Mouse (Mus musculus) neural tube, embryonic 15.5 days (tissue): ENCODE measurements around the gene Khdrbs1. TPM values are rescaled to one million over a fixed set of nuclear protein-coding genes. Genes with fewer than 3 reads are reported as not detected.
A peak's percentile ranks its signal among the peaks of the same experiment; 100 is the strongest.
"Not testable (repeated sequence)": the region's sequence is repeated elsewhere in the genome, so short reads cannot be mapped to it uniquely, and the experiment has no call there.

Source experiments
- ATAC-seq: fragments of 200-750 bp; cut with Nextera tagmentation; 2 replicates; pipeline ENCODE4 v1.8.0; 2017; ENCODE audit warnings: mild to moderate bottlenecking, moderate TSS enrichment, moderate library complexity; ENCODE audit not compliant: low FRiP score
- H3K27ac ChIP-seq: fragments of 300-500 bp; sonication (generic); replicated peaks from 2 replicates; pipeline ENCODE4 v1.5.1; 2015; ENCODE audit warnings: mild to moderate bottlenecking, inconsistent platforms
- H3K27me3 ChIP-seq: fragments of 300-500 bp; sonication (generic); replicated peaks from 2 replicates; pipeline ENCODE4 v1.6.1; 2015; ENCODE audit warnings: inconsistent platforms
- H3K36me3 ChIP-seq: fragments of 300-500 bp; sonication (generic); 2 replicates; pipeline ENCODE4 v1.6.1; 2015; ENCODE audit warnings: inconsistent platforms
- H3K4me1 ChIP-seq: fragments of 300-500 bp; sonication (generic); 2 replicates; pipeline ENCODE4 v1.6.1; 2015; ENCODE audit warnings: inconsistent platforms
- H3K4me2 ChIP-seq: fragments of 300-500 bp; sonication (generic); 2 replicates; pipeline ENCODE4 v1.6.1; 2015; ENCODE audit warnings: inconsistent platforms, mild to moderate bottlenecking, moderate library complexity
- H3K4me3 ChIP-seq: fragments of 300-500 bp; sonication (generic); replicated peaks from 2 replicates; pipeline ENCODE4 v1.5.1; 2015; ENCODE audit warnings: mild to moderate bottlenecking, inconsistent platforms
- H3K9ac ChIP-seq: fragments of 300-500 bp; sonication (generic); replicated peaks from 2 replicates; pipeline ENCODE4 v1.6.1; 2015; ENCODE audit warnings: mild to moderate bottlenecking, inconsistent platforms
- H3K9me3 ChIP-seq: fragments of 300-500 bp; sonication (generic); replicated peaks from 2 replicates; pipeline ENCODE4 v1.6.1; 2016; ENCODE audit warnings: inconsistent platforms
- WGBS: fragments of 180-500 bp; shearing (Covaris S2); methylation state at CpG from one replicate; pipeline ENCODE4 v1.1.7; 2015; ENCODE audit warnings: mixed read lengths; 5-methylcytosine and 5-hydroxymethylcytosine counted together
- polyA plus RNA-seq: library from polyadenylated mRNA; unstranded; fragments of >200 nt; fragmentation: Nextera tagmentation; extraction: Ambion mirVana; gene quantifications from 2 replicates; pipeline ENCODE4 v1.2.1, GENCODE M21; 2015

Gene Khdrbs1
- polyA plus RNA-seq, 1 experiment from 2014 or later, result 105 TPM

- Histone ChIP-seq H3K9me3 (no peaks in the 10 kb centered on the region), H3K4me3 (peak overlapping the region; percentile 93), H3K27ac (peak overlapping the region; percentile 96), H3K27me3 (no peaks in the 10 kb centered on the region), H3K9ac (peak overlapping the region; percentile 99), H3K4me1 (peaks cover 37% of the 10 kb centered on the region), H3K36me3 (no peaks in the 10 kb centered on the region), H3K4me2 (peak overlapping the region; percentile 73)
- peak; percentile 57 for ATAC-seq
- WGBS, result under 1% methylated on average over 16 of the region's 34 CpGs
Observed at GRCm38 (mm10) chr4:129741974-129742231, 200 bp downstream of the Khdrbs1 start.

DNA sequence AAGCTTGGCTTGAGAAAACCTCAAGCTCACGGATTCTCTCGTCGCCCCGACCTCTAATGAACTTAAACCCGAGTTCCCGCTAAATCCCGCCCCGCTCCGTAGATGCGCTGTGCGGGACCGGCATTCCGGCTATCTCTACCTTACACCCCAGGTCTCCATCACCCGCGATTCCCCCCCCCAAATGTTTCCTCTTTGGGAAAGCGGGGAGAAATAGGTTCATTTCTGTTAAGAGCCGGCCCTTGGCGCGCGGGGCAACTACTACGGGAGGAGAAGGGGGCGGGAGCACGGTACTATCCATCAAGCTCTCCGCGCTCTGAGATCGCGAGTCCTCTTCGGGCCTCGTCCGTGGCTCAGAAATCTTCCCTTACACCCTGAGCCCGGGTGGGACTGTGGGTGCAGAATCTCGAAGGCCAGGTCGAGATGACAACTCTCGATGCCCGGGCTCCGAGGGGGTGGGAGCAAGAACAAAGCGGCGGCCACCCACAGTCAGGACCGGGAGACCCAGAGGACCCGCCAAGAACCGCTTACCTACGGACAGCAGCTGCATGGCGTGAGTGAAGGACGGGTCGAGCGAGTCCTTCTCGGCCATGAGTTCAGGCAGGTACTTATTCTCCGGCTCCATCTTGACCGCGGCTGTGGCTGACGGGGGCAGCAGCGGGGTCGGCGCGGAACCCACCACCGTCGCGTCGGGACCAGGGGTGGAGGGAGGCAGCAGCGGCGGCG is 691 bp downstream of the Khdrbs1 start:
- Histone ChIP-seq H3K27me3 (no peaks in the 10 kb centered on the region), H3K4me1 (peaks cover 37% of the 10 kb centered on the region), H3K36me3 (no peaks in the 10 kb centered on the region), H3K27ac (peak overlapping the region; percentile 96), H3K9me3 (no peaks in the 10 kb centered on the region), H3K4me2 (peak overlapping the region; percentile 73), H3K4me3 (peak overlapping the region; percentile 93), H3K9ac (peak overlapping the region; percentile 99)
- under 1% methylated on average over 62 of the region's 62 CpGs for WGBS
- ATAC-seq, result peak; percentile 2; the same call in 1 of the 2 replicates

- Histone ChIP-seq H3K4me2 (peak overlapping the region; percentile 73), H3K27ac (no peak overlapping the region), H3K27me3 (no peaks in the 10 kb centered on the region), H3K9me3 (no peaks in the 10 kb centered on the region), H3K36me3 (no peaks in the 10 kb centered on the region), H3K4me3 (peak overlapping the region; percentile 93), H3K9ac (no peak overlapping the region; the same call in 1 of the 2 replicates), H3K4me1 (peaks cover 43% of the 10 kb centered on the region)
- no peak for ATAC-seq
- WGBS, result 73% methylated on average over 4 of the region's 4 CpGs
Observed at GRCm38 (mm10) chr4:129739111-129739645, 2.9 kb downstream of the Khdrbs1 start.

- Histone ChIP-seq H3K36me3 (no peaks in the 10 kb centered on the region), H3K27me3 (no peaks in the 10 kb centered on the region), H3K9me3 (no peaks in the 10 kb centered on the region), H3K4me3 (no peak overlapping the region), H3K4me2 (no peak overlapping the region), H3K9ac (no peak overlapping the region), H3K4me1 (peaks cover 49% of the 10 kb centered on the region), H3K27ac (no peak overlapping the region)
- no peak for ATAC-seq
- WGBS, result 97% methylated on average over 1 of the region's 1 CpGs
Observed at GRCm38 (mm10) chr4:129736173-129736572, 5.9 kb downstream of the Khdrbs1 start.

- H3K27me3 ChIP-seq, H3K27ac ChIP-seq, H3K9me3 ChIP-seq, H3K4me3 ChIP-seq, H3K4me2 ChIP-seq, H3K9ac ChIP-seq, ATAC-seq, H3K36me3 ChIP-seq: not testable (repeated sequence)
- 100% methylated on average over 3 of the region's 4 CpGs for WGBS
- H3K4me1 ChIP-seq, result peaks cover 47% of the 10 kb centered on the region
Observed at GRCm38 (mm10) chr4:129735485-129735884, 6.6 kb downstream of the Khdrbs1 start.

DNA sequence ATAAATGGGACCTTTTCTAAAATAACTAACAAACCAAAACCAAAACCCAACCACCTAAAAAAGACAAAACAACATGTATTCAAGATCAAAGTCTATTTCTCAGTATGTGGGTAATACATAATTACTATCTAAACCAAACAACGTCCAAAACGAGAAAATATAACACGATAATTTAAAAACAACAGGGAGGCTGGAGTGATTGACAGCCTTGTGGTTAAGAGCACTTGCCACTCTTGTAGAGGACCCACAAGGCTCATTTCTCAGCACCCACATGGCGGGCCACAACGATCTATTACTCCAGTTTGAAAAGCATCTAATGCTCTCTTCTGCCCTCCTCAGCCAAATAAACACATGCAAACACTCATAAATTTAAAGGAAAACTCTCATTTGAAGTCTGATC is 10.7 kb downstream of the Khdrbs1 start:
- peaks cover 17% of the 10 kb centered on the region for H3K36me3 ChIP-seq
- H3K27me3 ChIP-seq, result no peaks in the 10 kb centered on the region
- peaks cover 22% of the 10 kb centered on the region; the same call in 1 of the 2 replicates for H3K4me1 ChIP-seq
- no peak for ATAC-seq
- H3K9me3 ChIP-seq, result no peaks in the 10 kb centered on the region
- H3K4me2 ChIP-seq, result no peak overlapping the region
- H3K27ac ChIP-seq, result no peak overlapping the region
- WGBS, result 76% methylated on average over 5 of the region's 5 CpGs
- H3K4me3 ChIP-seq, result no peak overlapping the region
- no peak overlapping the region for H3K9ac ChIP-seq

GRCm38 (mm10) chr4:129716310-129716709 is 25.8 kb downstream of the Khdrbs1 start:
- H3K27me3 ChIP-seq, result no peaks in the 10 kb centered on the region
- no peak for ATAC-seq
- no peak overlapping the region for H3K4me2 ChIP-seq
- 89% methylated on average over 9 of the region's 9 CpGs for WGBS
- H3K9ac ChIP-seq, result no peak overlapping the region
- no peak overlapping the region for H3K4me3 ChIP-seq
- no peaks in the 10 kb centered on the region for H3K9me3 ChIP-seq
- H3K4me1 ChIP-seq, result no peaks in the 10 kb centered on the region
- H3K36me3 ChIP-seq, result peaks cover 81% of the 10 kb centered on the region
- H3K27ac ChIP-seq, result no peak overlapping the region

DNA sequence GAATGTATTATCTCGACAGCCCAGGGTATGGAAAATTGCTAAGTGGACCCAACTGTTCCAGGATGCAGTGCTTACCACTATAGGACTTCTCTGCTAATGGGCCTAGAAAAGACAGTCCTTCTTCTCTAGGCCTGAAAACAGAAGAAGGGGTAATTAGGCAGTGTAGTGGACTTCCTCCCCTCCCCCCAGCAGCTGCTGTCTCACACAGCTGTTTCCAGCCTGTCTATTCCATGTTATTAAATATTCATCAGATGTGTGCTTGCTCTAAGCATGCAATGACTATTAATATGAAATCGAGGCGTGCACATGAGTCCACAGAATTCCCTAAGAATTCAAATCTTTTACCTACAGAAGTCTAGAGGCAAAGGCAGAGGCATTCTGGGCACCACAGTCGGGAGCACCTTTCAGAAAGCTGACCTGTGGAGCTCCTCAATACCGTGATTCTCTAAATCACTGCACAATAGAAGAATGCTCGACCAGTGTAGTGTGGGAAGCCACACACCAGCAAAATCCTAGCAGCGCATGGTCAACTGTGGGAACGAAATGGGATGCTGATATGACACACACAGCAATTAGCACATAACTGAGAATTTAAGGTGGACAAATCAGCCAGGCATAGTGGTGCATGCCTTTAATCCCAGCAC is 32.5 kb downstream of the Khdrbs1 start:
- H3K4me3 ChIP-seq, result no peak overlapping the region
- peaks cover 75% of the 10 kb centered on the region for H3K36me3 ChIP-seq
- H3K4me1 ChIP-seq, result peaks cover 11% of the 10 kb centered on the region; the same call in 1 of the 2 replicates
- no peaks in the 10 kb centered on the region for H3K27me3 ChIP-seq
- WGBS, result 34% methylated on average over 8 of the region's 8 CpGs
- no peak for ATAC-seq
- peak overlapping the region; percentile 69 for H3K27ac ChIP-seq
- no peaks in the 10 kb centered on the region for H3K9me3 ChIP-seq
- no peak overlapping the region for H3K9ac ChIP-seq
- H3K4me2 ChIP-seq, result no peak overlapping the region

DNA sequence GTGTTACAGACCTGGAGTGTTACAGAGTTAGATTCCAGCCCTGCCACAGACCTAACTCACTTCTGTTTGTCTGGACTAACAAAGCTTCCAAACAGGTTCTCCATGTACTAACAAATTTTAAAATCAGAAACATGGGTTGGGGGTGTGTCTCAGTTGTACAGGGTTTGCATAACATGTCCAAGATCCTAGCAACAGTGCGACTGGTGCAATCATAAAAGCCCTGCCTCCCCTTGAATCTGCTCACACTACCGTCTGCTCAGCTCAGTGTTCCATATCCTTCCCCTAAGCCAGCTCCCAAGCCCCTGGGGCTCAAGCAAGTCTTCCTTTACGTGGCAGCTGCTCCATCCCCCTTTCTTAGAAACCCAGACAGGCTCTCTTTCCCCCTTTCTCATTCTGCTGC is 35.4 kb downstream of the Khdrbs1 start:
- Histone ChIP-seq H3K36me3 (peaks cover 64% of the 10 kb centered on the region), H3K27ac (peak overlapping the region; percentile 38), H3K27me3 (no peaks in the 10 kb centered on the region), H3K9me3 (no peaks in the 10 kb centered on the region), H3K9ac (no peak overlapping the region), H3K4me3 (no peak overlapping the region), H3K4me1 (peaks cover 32% of the 10 kb centered on the region), H3K4me2 (no peak overlapping the region)
- 33% methylated on average over 3 of the region's 3 CpGs for WGBS
- ATAC-seq, result no peak

DNA sequence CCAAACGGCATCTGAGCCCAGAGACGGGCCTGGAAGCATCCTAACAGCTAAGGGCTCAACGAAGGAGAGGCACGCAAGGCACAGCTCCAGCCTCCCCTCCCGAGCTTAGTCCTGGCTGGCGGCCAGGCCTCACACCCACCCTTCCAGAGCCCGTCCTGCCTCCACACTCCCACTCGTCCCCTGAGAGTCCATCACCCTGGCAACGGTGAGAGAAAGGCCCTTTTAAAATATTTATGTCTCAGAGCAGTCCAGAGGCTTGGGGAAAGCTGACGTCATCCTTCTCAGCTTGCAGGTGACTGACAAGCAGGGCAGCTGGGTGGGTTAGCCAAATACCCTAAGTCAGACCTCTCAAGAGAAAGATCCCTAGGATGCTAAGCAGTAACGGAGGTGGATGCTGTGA is 39.6 kb downstream of the Khdrbs1 start:
- Histone ChIP-seq H3K36me3 (peaks cover 27% of the 10 kb centered on the region), H3K4me3 (no peak overlapping the region), H3K4me2 (peak overlapping the region; percentile 19; the same call in 1 of the 2 replicates), H3K9ac (0 out of 2 replicates have a peak overlapping the region, but pooled peaks have one; percentile 6), H3K27ac (peak overlapping the region; percentile 85), H3K9me3 (no peaks in the 10 kb centered on the region), H3K4me1 (peaks cover 54% of the 10 kb centered on the region), H3K27me3 (no peaks in the 10 kb centered on the region)
- 6% methylated on average over 11 of the region's 11 CpGs for WGBS
- ATAC-seq, result peak; percentile 73

- peaks cover 59% of the 10 kb centered on the region for H3K4me1 ChIP-seq
- H3K4me3 ChIP-seq, result no peak overlapping the region
- no peaks in the 10 kb centered on the region for H3K9me3 ChIP-seq
- peak; percentile 23; the same call in 1 of the 2 replicates for ATAC-seq
- WGBS, result 42% methylated on average over 17 of the region's 17 CpGs
- H3K9ac ChIP-seq, result 0 out of 2 replicates have a peak overlapping the region, but pooled peaks have one; percentile 6
- no peaks in the 10 kb centered on the region for H3K27me3 ChIP-seq
- H3K27ac ChIP-seq, result peak overlapping the region; percentile 85
- H3K4me2 ChIP-seq, result peak overlapping the region; percentile 19; the same call in 1 of the 2 replicates
- H3K36me3 ChIP-seq, result peaks cover 27% of the 10 kb centered on the region
Observed at GRCm38 (mm10) chr4:129701503-129702377, 40.4 kb downstream of the Khdrbs1 start.
